Mouse (Mus musculus) monocyte, adult 2 months (primary cell): ENCODE data around the gene Tmem206.
A peak's percentile ranks its signal among the peaks of the same experiment; 100 is the strongest.

Experiments used
- DNase-seq, 2 experiments: peaks; one replicate each; pipeline ENCODE4 v3.0.0; 2022; ENCODE audit warnings: low spot score in 2 of 2, low read depth in 1 of 2

The Tmem206 gene

DNA sequence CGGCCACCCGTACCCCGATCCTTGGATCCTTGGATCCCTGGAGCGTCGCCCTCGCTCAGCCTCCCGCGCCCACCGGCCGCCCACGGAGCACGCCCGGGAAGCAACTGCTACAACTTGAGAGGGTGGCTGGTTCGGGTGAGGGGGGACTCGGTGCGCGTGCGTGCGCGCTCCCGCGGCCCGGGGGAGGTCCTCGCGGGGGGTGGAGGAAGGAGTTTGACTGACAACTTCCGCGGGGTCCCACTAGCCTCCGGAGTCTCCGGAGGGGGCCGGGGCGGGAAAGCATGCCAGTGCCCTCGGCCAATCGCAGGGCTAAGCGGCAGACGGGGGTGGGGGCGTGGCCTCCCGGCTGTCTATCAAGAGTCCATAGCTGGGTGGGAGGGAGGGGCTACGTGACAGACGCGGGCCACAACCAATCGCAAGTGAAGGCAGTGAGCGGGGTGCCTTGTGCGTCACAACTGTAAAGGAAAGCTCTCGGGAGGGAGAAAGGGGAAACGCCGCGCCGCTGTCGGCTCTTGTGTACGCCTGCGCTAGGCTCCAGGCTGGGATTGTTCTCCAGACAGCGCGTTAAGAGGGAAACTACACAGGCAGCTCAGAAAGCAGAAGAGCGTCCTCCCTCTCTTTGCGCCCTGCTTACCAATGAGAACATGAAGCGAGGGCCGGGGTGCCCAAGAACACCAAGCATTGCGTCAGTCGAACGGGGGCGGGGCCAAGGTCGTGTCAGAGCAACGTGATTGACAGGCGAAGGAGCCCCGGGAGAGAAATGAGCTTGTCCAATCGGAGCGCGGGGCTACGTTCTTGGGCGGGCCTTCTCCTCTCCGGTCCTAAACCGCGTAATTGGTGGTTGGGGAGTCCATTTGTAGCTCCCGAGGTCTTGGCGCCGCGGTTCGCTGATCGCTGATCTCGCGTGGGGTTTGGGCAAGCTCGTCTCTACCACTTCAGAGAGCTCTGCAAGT is 71.5 kb downstream of the Tmem206 start:
- peak; percentile 97 for DNase-seq
